9 mouse cellular contexts compared by ENCODE assay signal in genomic region chrX:166316552-166317375, GRCm38 (mm10).
DNase-seq lines count a peak whose midpoint lies in the region; ATAC-seq and TF ChIP-seq lines count a peak whose summit lies in the region.
"Had no signal": no experiment of that assay in that cellular context is flagged by ENCODE, and none has a peak within 500 bp of the region (broad histone marks: within the 10 kb centered on the region; RNA-seq: fewer than 3 reads in every experiment).

No protein-coding gene starts in this region.

- H3K4me3 ChIP-seq in forebrain, postnatal 0 days (ENCODE audit: low read depth, low read length), result no peak overlapping the region
- no peak overlapping the region for H3K4me3 ChIP-seq in heart, embryonic 12.5 days
- H3K4me3 ChIP-seq: limb, embryonic 10.5 days had no signal

- peak overlapping the region; percentile 77 for H3K27ac ChIP-seq in forebrain, postnatal 0 days (ENCODE audit: low read depth, low read length)
- H3K27ac ChIP-seq in heart, embryonic 12.5 days (ENCODE audit: poor library complexity, severe bottlenecking), result no peak overlapping the region
- H3K27ac ChIP-seq: limb, embryonic 10.5 days had no signal

- H3K27me3 ChIP-seq in forebrain, postnatal 0 days (ENCODE audit: insufficient read depth, low read length), result no peaks in the 10 kb centered on the region
- no peaks in the 10 kb centered on the region for H3K27me3 ChIP-seq in heart, embryonic 12.5 days (replicated peaks)

- H3K4me2 ChIP-seq in forebrain, postnatal 0 days (ENCODE audit: low read depth), result no peak overlapping the region
- no peak overlapping the region for H3K4me2 ChIP-seq in heart, embryonic 12.5 days

- WGBS in forebrain, postnatal 0 days, result 38% methylated on average over 7 of the region's 7 CpGs
- 55% methylated on average over 7 of the region's 7 CpGs for WGBS in heart, embryonic 12.5 days

- H3K9ac ChIP-seq in forebrain, postnatal 0 days, result no peak overlapping the region
- no peak overlapping the region for H3K9ac ChIP-seq in heart, embryonic 12.5 days

- intact Hi-C loops in heart, postnatal 25 days (cut with DNase I), result no loop called here

- DNase-seq in lung, postnatal 14 days, result peak; percentile 1
- DNase-seq in lung, postnatal 36 days, result no peak
- peak; percentile 81 for DNase-seq in forebrain, postnatal 0 days
- DNase-seq in thymus, postnatal 0 days (ENCODE audit: low spot score), result peak; percentile 58
- no peak for DNase-seq in heart, postnatal 25 days (ENCODE audit: low spot score)
- DNase-seq in adrenal gland, adult (ENCODE audit: inconsistent age in 2 of 2, low spot score in 1 of 2), result no peak

- peak; percentile 94 for ATAC-seq in forebrain, postnatal 0 days
- ATAC-seq in megakaryocyte, adult 5-6 weeks (ENCODE audit: poor library complexity, severe bottlenecking), result peak; percentile 76
- no peak for ATAC-seq in heart, embryonic 12.5 days (ENCODE audit: insufficient number of reproducible peaks, low FRiP score)

- no peak for TF ChIP-seq CTCF in forebrain, postnatal 0 days (IDR thresholded peaks at IDR 0.05; ENCODE audit: low read depth)

- 0 out of 2 replicates have a peak, but pooled peaks cover 4% of the 10 kb centered on the region for H3K4me1 ChIP-seq in forebrain, postnatal 0 days (ENCODE audit: insufficient read depth)
- no peaks in the 10 kb centered on the region for H3K4me1 ChIP-seq in heart, embryonic 12.5 days (replicated peaks)
- H3K4me1 ChIP-seq: limb, embryonic 10.5 days had no signal

- no peaks in the 10 kb centered on the region for H3K36me3 ChIP-seq in forebrain, postnatal 0 days (ENCODE audit: insufficient read depth)
- H3K36me3 ChIP-seq in heart, embryonic 12.5 days, result no peaks in the 10 kb centered on the region
- H3K36me3 ChIP-seq: limb, embryonic 10.5 days had no signal

- H3K9me3 ChIP-seq in forebrain, postnatal 0 days (ENCODE audit: low read length), result no peaks in the 10 kb centered on the region
- no peaks in the 10 kb centered on the region for H3K9me3 ChIP-seq in heart, embryonic 12.5 days (replicated peaks)
- H3K9me3 ChIP-seq: limb, embryonic 10.5 days had no signal

Comparison
In these comparisons a context has a peak if more than half of its experiments do, and no peak if none do; other contexts are left out.
1. DNase-seq: peak in lung, postnatal 14 days (single experiment), forebrain, postnatal 0 days (single experiment) and thymus, postnatal 0 days (single experiment); none in lung, postnatal 36 days (single experiment), heart, postnatal 25 days (single experiment) and adrenal gland, adult (0 of 2).